Mouse (Mus musculus) hindbrain, embryonic 16.5 days (tissue): Measurements from ENCODE around the gene Evi2. TPM values are rescaled to one million over a fixed set of nuclear protein-coding genes. Genes with fewer than 3 reads are reported as not detected.

Experiments used
- ATAC-seq: fragments of 200-750 bp; cut with Nextera tagmentation; 2 replicates; pipeline ENCODE4 v1.8.0; 2017; ENCODE audit warnings: moderate TSS enrichment, moderate library complexity
- H3K27ac ChIP-seq: fragments of 300-500 bp; sonication (generic); 2 replicates; pipeline ENCODE4 v1.5.1; 2014; ENCODE audit warnings: low read depth, mild to moderate bottlenecking, control low read depth, low read length, moderate library complexity
- H3K27me3 ChIP-seq: fragments of 300-500 bp; sonication (generic); replicated peaks from 2 replicates; pipeline ENCODE4 v1.6.1; 2014; ENCODE audit warnings: low read length; ENCODE audit not compliant: control insufficient read depth, insufficient read depth
- H3K36me3 ChIP-seq: fragments of 300-500 bp; sonication (generic); 2 replicates; pipeline ENCODE4 v1.6.1; 2014; ENCODE audit warnings: mild to moderate bottlenecking, low read length, moderate library complexity, mixed read lengths; ENCODE audit not compliant: control insufficient read depth, insufficient read depth
- H3K4me1 ChIP-seq: fragments of 300-500 bp; sonication (generic); 2 replicates; pipeline ENCODE4 v1.6.1; 2014; ENCODE audit warnings: low read depth, low read length; ENCODE audit not compliant: control insufficient read depth, insufficient read depth
- H3K4me2 ChIP-seq: fragments of 300-500 bp; sonication (generic); 2 replicates; pipeline ENCODE4 v1.6.1; 2014; ENCODE audit warnings: mild to moderate bottlenecking, low read length, control low read depth, moderate library complexity
- H3K4me3 ChIP-seq: fragments of 300-500 bp; sonication (generic); 2 replicates; pipeline ENCODE4 v1.5.1; 2014; ENCODE audit warnings: mild to moderate bottlenecking, low read length, control low read depth, moderate library complexity
- H3K9ac ChIP-seq: fragments of 300-500 bp; sonication (generic); 2 replicates; pipeline ENCODE4 v1.6.1; 2014; ENCODE audit warnings: low read depth, mild to moderate bottlenecking, control low read depth, low read length, moderate library complexity
- H3K9me3 ChIP-seq: fragments of 300-500 bp; sonication (generic); 2 replicates; pipeline ENCODE4 v1.6.1; 2014; ENCODE audit warnings: mild to moderate bottlenecking, low read length, moderate library complexity; ENCODE audit not compliant: control insufficient read depth
- WGBS: fragments of 180-500 bp; shearing (Covaris S2); extraction: QIAGEN DNeasy Blood & Tissue Kit; methylation state at CpG from one replicate; pipeline ENCODE4 v1.1.7; 2014; 5-methylcytosine and 5-hydroxymethylcytosine counted together
- polyA plus RNA-seq: library from polyadenylated mRNA; unstranded; fragments of >200 nt; fragmentation: Nextera tagmentation; extraction: Ambion mirVana; gene quantifications from 2 replicates; pipeline ENCODE4 v1.2.1, GENCODE M21; 2015

The Evi2 gene
- polyA plus RNA-seq, 1 experiment from 2014 or later = 0.61 TPM

- ATAC-seq = no peak
- no peak overlapping the region for H3K9ac ChIP-seq
- no peaks in the 10 kb centered on the region for H3K9me3 ChIP-seq
- no peaks in the 10 kb centered on the region for H3K4me1 ChIP-seq
- no peaks in the 10 kb centered on the region for H3K27me3 ChIP-seq
- WGBS = 83% methylated on average over 1 of the region's 1 CpGs
- no peak overlapping the region for H3K4me2 ChIP-seq
- peaks cover 46% of the 10 kb centered on the region for H3K36me3 ChIP-seq
- H3K4me3 ChIP-seq = no peak overlapping the region
- H3K27ac ChIP-seq = no peak overlapping the region
Observed at GRCm38 (mm10) chr11:79552622-79553021, 22.2 kb upstream of the Evi2 start.

GRCm38 (mm10) chr11:79536293-79536692 is 5.9 kb upstream of the Evi2 start:
- Histone ChIP-seq H3K27ac (no peak overlapping the region), H3K27me3 (no peaks in the 10 kb centered on the region), H3K4me3 (no peak overlapping the region), H3K4me1 (no peaks in the 10 kb centered on the region), H3K4me2 (no peak overlapping the region), H3K9ac (no peak overlapping the region), H3K36me3 (peaks cover 15% of the 10 kb centered on the region), H3K9me3 (no peaks in the 10 kb centered on the region)
- ATAC-seq = no peak
- WGBS = 93% methylated on average over 3 of the region's 3 CpGs

- H3K9ac ChIP-seq = no peak overlapping the region
- H3K36me3 ChIP-seq = peaks cover 13% of the 10 kb centered on the region
- H3K9me3 ChIP-seq = no peaks in the 10 kb centered on the region
- H3K27me3 ChIP-seq = no peaks in the 10 kb centered on the region
- WGBS = 89% methylated on average over 4 of the region's 4 CpGs
- no peak for ATAC-seq
- no peak overlapping the region for H3K4me2 ChIP-seq
- H3K27ac ChIP-seq = no peak overlapping the region
- H3K4me3 ChIP-seq = no peak overlapping the region
- H3K4me1 ChIP-seq = no peaks in the 10 kb centered on the region
Observed at GRCm38 (mm10) chr11:79535554-79535953, 5.2 kb upstream of the Evi2 start.

GRCm38 (mm10) chr11:79533950-79534690 is 3.7 kb upstream of the Evi2 start:
- no peaks in the 10 kb centered on the region for H3K9me3 ChIP-seq
- no peaks in the 10 kb centered on the region for H3K4me1 ChIP-seq
- no peak overlapping the region for H3K9ac ChIP-seq
- H3K36me3 ChIP-seq = 0 out of 2 replicates have a peak, but pooled peaks cover 9% of the 10 kb centered on the region
- WGBS = 74% methylated on average over 8 of the region's 8 CpGs
- no peaks in the 10 kb centered on the region for H3K27me3 ChIP-seq
- H3K4me2 ChIP-seq = no peak overlapping the region
- no peak for ATAC-seq
- no peak overlapping the region for H3K4me3 ChIP-seq
- H3K27ac ChIP-seq = no peak overlapping the region

GRCm38 (mm10) chr11:79533311-79533710 is 2.9 kb upstream of the Evi2 start:
- Histone ChIP-seq H3K4me1 (no peaks in the 10 kb centered on the region), H3K9me3 (no peaks in the 10 kb centered on the region), H3K4me3 (no peak overlapping the region), H3K4me2 (no peak overlapping the region), H3K27ac (no peak overlapping the region), H3K36me3 (0 out of 2 replicates have a peak, but pooled peaks cover 9% of the 10 kb centered on the region), H3K27me3 (no peaks in the 10 kb centered on the region), H3K9ac (no peak overlapping the region)
- whole genome bisulfite sequencing = 85% methylated on average over 6 of the region's 6 CpGs
- ATAC-seq = no peak

GRCm38 (mm10) chr11:79531485-79531884 is 1.1 kb upstream of the Evi2 start:
- WGBS = 95% methylated on average over 4 of the region's 4 CpGs
- Histone ChIP-seq H3K27me3 (no peaks in the 10 kb centered on the region), H3K27ac (no peak overlapping the region), H3K4me1 (no peaks in the 10 kb centered on the region), H3K36me3 (0 out of 2 replicates have a peak, but pooled peaks cover 4% of the 10 kb centered on the region), H3K4me3 (no peak overlapping the region), H3K4me2 (no peak overlapping the region), H3K9ac (no peak overlapping the region), H3K9me3 (no peaks in the 10 kb centered on the region)
- ATAC-seq = no peak

GRCm38 (mm10) chr11:79530774-79531173 is 385 bp upstream of the Evi2 start:
- WGBS = 91% methylated on average over 11 of the region's 11 CpGs
- no peaks in the 10 kb centered on the region for H3K4me1 ChIP-seq
- H3K4me2 ChIP-seq = no peak overlapping the region
- no peak overlapping the region for H3K4me3 ChIP-seq
- ATAC-seq = no peak
- H3K27ac ChIP-seq = no peak overlapping the region
- 0 out of 2 replicates have a peak, but pooled peaks cover 2% of the 10 kb centered on the region for H3K36me3 ChIP-seq
- H3K9ac ChIP-seq = no peak overlapping the region
- no peaks in the 10 kb centered on the region for H3K27me3 ChIP-seq
- no peaks in the 10 kb centered on the region for H3K9me3 ChIP-seq

- Histone ChIP-seq H3K4me2 (no peak overlapping the region), H3K36me3 (0 out of 2 replicates have a peak, but pooled peaks cover 2% of the 10 kb centered on the region), H3K4me3 (no peak overlapping the region), H3K9me3 (no peaks in the 10 kb centered on the region), H3K4me1 (no peaks in the 10 kb centered on the region), H3K9ac (no peak overlapping the region), H3K27ac (no peak overlapping the region), H3K27me3 (no peaks in the 10 kb centered on the region)
- 70% methylated on average over 2 of the region's 2 CpGs for WGBS
- no peak for ATAC-seq
Observed at GRCm38 (mm10) chr11:79529736-79530135, 653 bp downstream of the Evi2 start.

- Histone ChIP-seq H3K4me2 (no peak overlapping the region), H3K9ac (no peak overlapping the region), H3K4me3 (no peak overlapping the region), H3K27ac (no peak overlapping the region), H3K36me3 (0 out of 2 replicates have a peak, but pooled peaks cover 2% of the 10 kb centered on the region), H3K4me1 (no peaks in the 10 kb centered on the region), H3K27me3 (no peaks in the 10 kb centered on the region), H3K9me3 (no peaks in the 10 kb centered on the region)
- WGBS = 98% methylated on average over 6 of the region's 6 CpGs
- no peak for ATAC-seq
Observed at GRCm38 (mm10) chr11:79529226-79529625, 1.2 kb downstream of the Evi2 start.
